Mouse (Mus musculus) thymus, postnatal 0 days (tissue): ENCODE data around the gene C130050O18Rik. TPM values are rescaled to one million over a fixed set of nuclear protein-coding genes. Genes with fewer than 3 reads are reported as not detected.
A peak's percentile ranks its signal among the peaks of the same experiment; 100 is the strongest.
"Not testable (repeated sequence)": the region's sequence is repeated elsewhere in the genome, so short reads cannot be mapped to it uniquely, and the experiment has no call there.

Source experiments
- DNase-seq: peaks from one replicate; pipeline ENCODE4 v3.0.0-alpha.2; 2015; ENCODE audit warnings: low spot score
- polyA plus RNA-seq: library from polyadenylated mRNA; unstranded; fragments of >200 nt; fragmentation: Nextera tagmentation; extraction: Ambion mirVana; gene quantifications from 2 replicates; pipeline ENCODE4 v1.2.1, GENCODE M21; 2015

C130050O18Rik gene
- polyA plus RNA-seq, 1 experiment from 2014 or later, result 0.79 TPM

- no peak for DNase-seq
These were observed 25.2 kb upstream of the C130050O18Rik start for GRCm38 (mm10) chr5:139379771-139380384.

DNA sequence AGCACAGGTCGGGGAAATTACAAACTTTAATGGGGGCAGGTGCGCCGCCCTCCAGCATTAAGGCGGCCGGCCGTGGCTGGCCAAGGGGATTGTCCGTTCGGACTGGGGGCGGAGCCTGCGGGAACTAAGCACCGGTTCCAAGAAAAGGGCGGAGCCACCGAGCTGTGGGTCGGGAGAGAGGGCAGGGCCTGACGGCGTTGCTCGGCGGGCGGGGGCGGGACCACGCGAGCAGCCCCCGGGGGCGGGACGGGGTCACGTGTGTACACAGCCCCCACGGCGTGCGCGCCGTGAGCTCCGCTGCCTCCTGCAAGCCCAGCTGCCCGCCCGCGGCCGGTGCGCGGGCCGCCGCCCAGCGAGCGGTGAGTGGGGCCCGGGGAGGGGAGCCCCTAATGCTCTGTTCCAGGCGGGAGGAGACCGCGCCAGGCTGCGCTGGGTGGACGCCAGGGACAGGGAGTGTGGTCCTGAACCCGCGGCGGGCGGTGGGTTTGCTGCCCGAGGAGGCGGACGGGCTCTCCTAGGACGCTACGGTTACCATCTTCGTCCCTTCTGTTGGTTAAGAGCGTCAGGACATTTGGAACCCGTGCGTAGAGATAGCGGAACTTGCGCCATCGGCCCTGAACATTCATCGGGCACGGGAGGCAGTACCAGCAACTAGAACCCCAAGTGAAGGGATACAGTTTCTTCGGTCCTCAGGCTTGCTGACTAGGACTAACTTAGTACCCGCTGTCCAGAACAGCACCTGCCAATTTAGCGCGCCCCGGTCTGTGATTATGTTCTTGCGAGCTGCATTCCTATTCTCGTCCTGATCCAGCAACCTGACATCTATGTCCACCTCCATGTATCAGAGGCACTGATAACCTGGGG is 24.5 kb upstream of the C130050O18Rik start:
- peak; percentile 81 for DNase-seq

GRCm38 (mm10) chr5:139381586-139382513 is 23.2 kb upstream of the C130050O18Rik start:
- peak; percentile 91 for DNase-seq

DNA sequence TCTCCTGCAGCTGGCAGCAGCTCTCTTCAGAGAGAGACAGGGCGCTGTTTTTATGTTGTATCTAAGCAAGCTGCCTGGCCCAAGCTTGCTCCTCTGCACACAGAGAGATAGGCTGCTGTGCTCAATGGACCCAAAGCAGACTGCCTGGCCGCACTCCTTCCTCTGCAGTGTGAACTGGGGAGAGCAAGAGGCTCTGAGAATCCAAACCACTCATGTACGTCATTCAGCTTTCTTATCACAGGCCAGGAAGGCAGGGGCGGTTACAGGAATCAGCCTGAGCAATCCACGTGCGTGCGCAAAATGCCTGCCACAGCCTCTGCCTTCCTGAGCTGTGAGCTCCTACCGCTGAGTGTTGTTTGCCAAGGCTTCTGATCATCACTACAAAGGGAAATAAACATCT is 22.3 kb upstream of the C130050O18Rik start:
- DNase-seq, result peak; percentile 81

GRCm38 (mm10) chr5:139383234-139383633 is 21.8 kb upstream of the C130050O18Rik start:
- no peak for DNase-seq

DNA sequence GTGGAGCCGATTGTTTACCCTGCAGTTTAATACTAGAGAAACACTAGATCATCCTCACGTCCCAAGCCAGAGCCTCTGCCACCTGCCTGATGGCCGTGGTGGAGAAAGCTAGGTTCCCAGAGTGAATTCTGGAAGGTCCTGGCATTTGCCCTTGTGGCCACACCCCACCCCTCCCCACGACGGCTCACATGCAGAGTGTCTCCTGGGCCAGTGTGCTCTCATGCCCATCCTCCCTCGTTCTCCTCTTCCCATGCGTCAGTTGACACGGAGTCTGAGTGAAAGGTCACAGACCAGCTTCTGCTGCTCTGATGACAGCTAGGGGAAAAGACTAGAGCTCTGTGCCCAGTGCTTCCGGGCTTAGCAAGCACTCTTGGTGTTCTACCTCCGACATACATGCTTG is 20.5 kb upstream of the C130050O18Rik start:
- no peak for DNase-seq

DNA sequence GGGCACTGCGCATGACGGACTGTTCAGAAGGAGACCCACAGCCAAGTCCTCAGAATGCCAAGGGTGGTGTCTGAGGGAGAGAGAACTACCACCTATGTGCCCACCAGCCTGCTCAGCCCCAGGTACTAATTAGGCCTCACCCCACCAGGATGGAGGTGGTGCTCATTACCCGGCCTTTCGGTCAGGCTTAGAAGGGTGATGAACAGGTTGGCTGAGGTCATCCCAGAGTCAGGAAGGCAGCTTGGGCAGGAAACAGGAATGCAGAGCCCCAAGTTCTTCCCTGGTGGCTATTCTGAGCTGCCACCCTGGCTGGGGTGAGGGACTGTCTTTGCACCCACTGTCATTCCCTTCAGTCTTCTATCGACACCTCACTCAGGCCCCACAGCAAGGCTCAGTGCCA is 19.0 kb upstream of the C130050O18Rik start:
- no peak for DNase-seq

GRCm38 (mm10) chr5:139387329-139388194 is 17.5 kb upstream of the C130050O18Rik start:
- DNase-seq, result no peak

- no peak for DNase-seq
These were observed 16.9 kb upstream of the C130050O18Rik start for GRCm38 (mm10) chr5:139388195-139388570.

- no peak for DNase-seq
These were observed 16.1 kb upstream of the C130050O18Rik start for GRCm38 (mm10) chr5:139388694-139389675.

- no peak for DNase-seq
These were observed 15.4 kb upstream of the C130050O18Rik start for GRCm38 (mm10) chr5:139389676-139390061.

DNA sequence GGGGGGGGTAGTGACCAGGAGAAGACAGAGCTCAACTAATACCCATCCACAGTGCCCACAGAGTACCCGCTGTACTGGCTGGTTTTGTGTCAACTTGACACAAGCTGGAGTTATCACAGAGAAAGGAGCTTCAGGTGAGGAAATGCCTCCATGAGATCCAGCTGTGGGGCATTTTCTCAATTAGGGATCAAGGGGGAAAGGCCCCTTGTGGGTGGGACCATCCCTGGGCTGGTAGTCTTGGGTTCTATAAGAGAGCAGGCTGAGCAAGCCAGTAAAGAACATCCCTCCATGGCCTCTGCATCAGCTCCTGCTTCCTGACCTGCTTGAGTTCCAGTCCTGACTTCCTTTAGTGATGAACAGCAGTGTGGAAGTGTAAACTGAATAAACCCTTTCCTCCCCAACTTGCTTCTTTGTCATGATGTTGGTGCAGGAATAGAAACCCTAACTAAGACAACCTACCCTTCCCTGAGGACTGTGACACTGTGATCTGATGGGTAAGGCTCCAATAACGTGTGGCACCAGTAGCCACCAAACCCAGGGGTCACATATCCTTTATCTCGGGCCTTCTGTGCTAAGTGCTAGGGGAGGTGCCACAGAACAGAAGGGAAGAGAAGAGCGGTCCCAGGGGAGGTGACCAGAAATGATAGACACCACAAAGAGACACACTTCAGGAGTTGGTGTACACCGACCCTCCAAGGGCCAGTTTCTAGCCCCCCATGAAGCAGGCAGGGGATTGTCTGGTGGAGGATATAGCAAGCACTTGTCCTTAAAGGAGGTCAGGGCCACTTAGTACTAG is 14.6 kb upstream of the C130050O18Rik start:
- DNase-seq, result not testable (repeated sequence)

DNA sequence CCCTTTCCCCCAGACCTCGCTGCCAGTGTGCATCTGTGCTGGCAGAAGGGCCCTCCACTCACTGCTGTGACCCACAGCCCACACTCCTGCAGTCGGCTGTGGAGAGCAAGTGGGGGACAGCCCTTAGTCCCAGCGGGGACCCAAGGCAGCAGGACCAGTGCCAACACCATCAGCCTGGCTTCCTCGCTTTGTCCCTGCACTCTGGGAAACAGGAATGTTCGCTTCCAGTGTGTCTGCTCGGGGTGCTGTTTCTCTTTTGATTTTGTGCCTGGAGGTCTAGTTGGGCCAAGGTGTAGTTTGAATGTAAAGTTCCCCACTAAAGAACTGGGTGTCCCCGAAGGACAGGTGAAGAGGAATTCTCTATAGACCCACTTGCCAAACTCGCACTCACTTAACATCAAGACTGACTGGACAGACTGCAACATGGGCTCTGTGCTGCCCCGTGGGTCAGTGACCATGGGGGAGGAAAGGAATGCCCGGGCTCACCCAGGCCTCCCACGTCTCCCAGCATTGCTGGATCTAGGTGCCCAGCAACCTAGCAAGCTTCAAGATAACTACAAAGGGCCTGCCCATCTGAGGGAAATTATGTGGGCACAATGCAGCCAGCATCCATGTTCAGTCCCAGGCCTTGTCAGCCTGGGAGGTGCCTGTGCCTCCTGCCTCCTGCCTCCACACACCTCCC is 13.6 kb upstream of the C130050O18Rik start:
- DNase-seq, result no peak

GRCm38 (mm10) chr5:139392219-139393196 is 12.6 kb upstream of the C130050O18Rik start:
- no peak for DNase-seq

GRCm38 (mm10) chr5:139393197-139393588 is 11.9 kb upstream of the C130050O18Rik start:
- DNase-seq, result no peak

- DNase-seq, result no peak
These were observed 10.7 kb upstream of the C130050O18Rik start for GRCm38 (mm10) chr5:139394399-139394798.

GRCm38 (mm10) chr5:139395528-139395927 is 9.6 kb upstream of the C130050O18Rik start:
- DNase-seq, result no peak
